Mouse (Mus musculus): Measurements from ENCODE around the gene Olfr1295.

Olfr1295 gene

DNA sequence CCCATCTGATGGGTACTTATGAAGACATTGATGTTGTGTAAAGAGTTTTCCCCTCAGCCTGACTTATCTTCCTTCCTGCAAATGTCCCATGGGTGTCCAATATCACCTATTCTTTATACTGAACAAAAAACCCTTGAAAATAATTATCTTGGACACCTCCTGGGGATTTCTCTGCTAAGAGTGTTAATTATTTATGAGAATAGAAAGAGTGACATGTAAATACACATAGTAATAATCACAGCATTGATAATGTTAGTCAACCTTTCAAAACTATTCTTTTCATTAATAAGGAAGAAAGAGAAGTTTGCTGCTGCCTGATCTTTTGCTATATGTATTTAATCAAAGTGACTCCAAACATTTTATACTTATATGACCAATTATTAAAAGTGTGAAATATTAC lies at the start of gene Olfr1295:
Gene Olfr1295 (minus strand): TSS at position 101 of the 400 bp plus-strand sequence.
- DNase-seq (ENCODE audit: low read depth): no peak

DNA sequence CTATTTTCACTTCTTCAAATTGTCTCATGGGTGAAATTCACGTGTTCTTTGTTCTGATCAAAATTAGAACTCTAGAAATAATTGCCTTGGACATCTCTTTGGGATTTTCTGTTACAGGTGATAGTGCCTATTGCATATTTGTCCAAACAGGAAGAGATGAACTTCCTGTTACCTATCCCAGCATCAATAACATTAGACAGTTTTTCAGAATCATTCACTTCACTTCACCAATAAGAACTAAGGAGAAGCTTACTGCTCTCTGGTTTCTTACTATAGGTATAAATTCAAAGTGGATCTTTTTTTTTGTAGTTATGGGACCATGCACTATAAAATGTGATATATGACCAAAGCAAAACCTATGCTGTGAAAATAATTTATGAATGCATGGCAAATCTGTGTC lies 29.3 kb downstream of the Olfr1295 start, which contains the start of gene Olfr1294:
Gene Olfr1294 (minus strand): TSS at position 101 of the 400 bp plus-strand sequence.
- no peak for DNase-seq (ENCODE audit: low read depth)

DNA sequence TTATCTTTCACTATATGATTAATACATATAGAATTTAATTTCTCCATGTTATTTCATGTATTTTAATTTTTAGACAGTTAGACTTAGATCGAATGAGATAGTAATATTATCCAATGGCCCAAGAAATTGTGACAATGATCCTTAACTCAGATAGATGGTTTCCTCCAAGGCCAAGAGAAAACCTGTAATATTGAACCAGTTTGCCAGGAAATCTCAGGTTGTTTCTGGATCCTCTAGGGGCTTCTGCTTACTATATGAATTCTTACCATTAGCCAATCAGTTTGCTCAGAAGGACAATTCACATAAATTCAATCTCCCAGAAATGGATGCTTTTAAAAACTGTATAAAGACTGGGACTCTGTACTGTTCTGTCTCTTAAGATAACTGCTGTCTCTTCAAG lies 44.6 kb downstream of the Olfr1295 start, which contains the start of gene Olfr1293-ps:
Gene Olfr1293-ps (plus strand): TSS at position 301 of the 400 bp plus-strand sequence.
- DNase-seq (ENCODE audit: low read depth): no peak

DNA sequence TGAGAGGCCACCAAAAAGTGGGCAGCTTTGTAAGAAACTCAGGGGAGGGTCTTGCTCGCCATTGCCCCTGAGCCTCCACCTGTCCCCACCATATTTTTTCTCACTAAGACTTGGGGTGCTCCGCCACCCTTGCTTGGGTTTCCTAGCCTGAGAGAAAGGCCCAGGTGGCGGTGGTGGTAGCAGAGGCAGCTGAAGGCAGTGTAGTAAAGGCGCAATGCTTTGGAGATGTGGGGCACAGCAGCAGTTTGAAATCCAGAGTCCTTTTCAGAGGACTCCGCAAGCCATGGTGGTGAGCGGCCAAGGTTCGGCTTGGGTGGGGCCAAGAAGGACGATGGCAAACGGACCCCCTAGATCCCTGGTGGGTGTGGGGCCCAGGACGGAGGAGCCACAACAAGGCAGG lies 52.0 kb downstream of the Olfr1295 start:
- DNase-seq (ENCODE audit: low read depth): no peak

Measured in naive thymus-derived CD4-positive, alpha-beta T cell, adult 2 months (primary cell).